Mouse (Mus musculus) 3134 (cell line): ENCODE measurements at regions not wholly inside any gene's neighbourhood (a gene's known extent, or its start where the extent isn't known, plus 50 kb on each side); places are given as distances from the start of the nearest gene placed in this dataset.

Experiments
- DNase-seq: peaks from one replicate; pipeline ENCODE4 v3.0.0-alpha.2; 2011; ENCODE audit warnings: low spot score; ENCODE audit not compliant: insufficient read length; ENCODE audit errors: extremely low read depth

GRCm38 (mm10) chr3:136993473-136993872 lies 323.5 kb downstream of the Ppp3ca start:
- no peak for DNase-seq

GRCm38 (mm10) chr3:136994361-136995083 lies 324.6 kb downstream of the Ppp3ca start:
- DNase-seq = no peak

GRCm38 (mm10) chr3:136995611-136996335 lies 325.8 kb downstream of the Ppp3ca start:
- DNase-seq = no peak

- DNase-seq = no peak
These were observed 326.5 kb downstream of the Ppp3ca start for GRCm38 (mm10) chr3:136996381-136996895.

GRCm38 (mm10) chr3:137011551-137011950 lies 329.3 kb upstream of the Emcn start:
- DNase-seq = no peak

- DNase-seq = no peak
These were observed 326.2 kb upstream of the Emcn start for GRCm38 (mm10) chr3:137014686-137015085.

DNA sequence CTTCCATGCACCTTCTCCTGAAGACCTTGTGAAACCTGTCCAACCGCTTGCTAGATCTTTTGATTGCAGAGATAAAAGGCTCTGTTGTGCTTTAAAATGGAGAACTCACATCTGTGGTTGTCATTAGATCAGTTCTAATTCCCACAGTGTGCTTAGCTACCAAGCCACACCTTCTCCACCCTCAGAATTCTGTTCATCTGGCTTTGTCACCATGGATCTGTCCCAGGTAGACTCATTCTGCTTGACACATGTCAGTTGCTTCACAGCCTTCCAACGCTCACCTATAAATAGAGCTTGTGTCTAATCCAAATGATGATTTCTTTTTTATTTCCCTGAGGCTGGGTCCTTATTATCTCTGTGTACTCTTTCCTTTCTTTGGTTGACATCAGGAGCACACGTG lies 325.7 kb upstream of the Emcn start:
- DNase-seq = no peak

DNA sequence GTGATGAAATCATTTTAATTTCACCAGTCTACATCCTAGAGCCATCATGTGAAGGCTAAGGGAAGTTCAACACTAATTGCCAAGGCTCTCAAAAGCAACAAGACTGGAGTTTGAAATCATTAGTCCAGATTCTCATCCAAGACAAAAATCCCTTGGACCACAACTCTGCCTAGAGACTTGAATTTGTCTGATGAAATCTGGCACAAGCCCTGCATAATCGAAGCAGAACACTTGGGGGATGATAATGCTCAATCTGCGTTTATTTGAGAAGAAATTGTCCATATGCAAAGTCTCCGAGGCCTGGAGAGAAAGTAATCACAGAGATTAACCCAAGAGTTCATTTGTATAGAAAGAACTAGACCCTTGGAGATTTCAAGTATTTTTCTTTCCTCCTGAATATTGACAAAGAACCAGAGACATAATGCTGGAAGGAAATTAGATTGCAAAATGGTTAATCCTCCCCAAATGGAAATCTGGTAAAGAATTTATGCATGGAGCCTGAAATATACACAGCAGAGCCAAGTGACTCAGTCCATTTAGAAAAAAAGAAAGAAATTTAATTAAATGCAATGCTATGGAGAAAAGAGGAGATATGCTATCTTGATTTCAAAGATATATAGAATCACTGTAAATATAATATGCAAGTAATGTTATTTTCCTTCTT lies 320.8 kb upstream of the Emcn start:
- no peak for DNase-seq

DNA sequence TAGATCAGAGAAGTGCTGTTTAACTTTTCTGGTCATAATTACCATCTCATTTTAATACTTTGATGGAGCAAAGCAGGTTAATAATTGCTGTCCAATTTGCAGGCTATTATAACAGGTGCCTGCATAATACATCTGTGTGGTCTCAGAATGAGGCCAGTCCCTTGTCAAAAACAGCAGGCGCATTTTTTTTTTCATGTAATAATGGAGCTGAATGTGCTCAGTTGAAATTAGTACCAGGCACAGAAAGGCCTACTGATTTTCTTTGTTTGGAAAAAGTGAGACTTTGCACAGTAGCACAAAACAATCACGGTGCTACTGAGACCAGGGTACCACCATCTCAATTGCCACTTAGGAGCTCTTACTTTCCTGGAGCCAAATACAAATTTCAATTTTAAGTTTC lies 311.3 kb upstream of the Emcn start:
- DNase-seq = no peak

DNA sequence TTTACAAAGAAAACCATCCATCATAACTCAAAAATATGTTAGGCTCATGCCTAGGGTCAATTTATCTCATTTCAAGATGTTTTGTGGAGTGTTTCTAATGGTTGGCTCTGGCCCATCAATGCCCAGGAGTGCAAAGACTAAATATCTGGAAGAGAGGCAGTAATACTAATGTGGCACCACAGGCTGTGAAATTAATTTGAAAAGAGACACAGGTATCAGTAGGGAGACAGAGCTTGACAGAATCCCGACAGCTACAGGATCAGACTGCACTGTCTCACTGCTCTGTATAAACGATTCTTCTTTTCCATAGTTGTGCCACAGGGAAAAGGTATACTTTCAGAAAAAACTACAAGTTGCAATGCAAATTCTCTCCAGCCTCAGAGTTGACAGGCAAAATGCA lies 308.1 kb upstream of the Emcn start:
- no peak for DNase-seq

DNA sequence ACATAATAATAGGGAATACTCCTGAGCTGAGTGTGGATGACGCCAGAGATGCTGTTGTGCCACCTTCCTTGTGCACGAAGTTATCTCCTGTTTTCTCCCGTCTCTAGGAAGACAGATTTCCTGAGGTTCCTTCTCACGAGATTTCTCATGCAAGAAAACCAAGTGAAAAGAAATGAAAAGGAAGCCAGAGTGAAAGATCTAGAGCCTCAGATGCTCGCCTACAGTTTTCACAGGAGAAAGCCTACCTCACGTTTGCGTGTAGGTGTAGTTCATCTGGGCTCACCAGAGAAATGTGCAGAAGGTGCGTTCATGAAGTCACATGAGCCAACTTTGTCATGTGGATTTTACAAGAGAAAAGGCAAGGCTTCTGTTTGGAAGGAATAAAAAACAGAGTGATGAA lies 301.2 kb upstream of the Emcn start:
- DNase-seq = no peak

DNA sequence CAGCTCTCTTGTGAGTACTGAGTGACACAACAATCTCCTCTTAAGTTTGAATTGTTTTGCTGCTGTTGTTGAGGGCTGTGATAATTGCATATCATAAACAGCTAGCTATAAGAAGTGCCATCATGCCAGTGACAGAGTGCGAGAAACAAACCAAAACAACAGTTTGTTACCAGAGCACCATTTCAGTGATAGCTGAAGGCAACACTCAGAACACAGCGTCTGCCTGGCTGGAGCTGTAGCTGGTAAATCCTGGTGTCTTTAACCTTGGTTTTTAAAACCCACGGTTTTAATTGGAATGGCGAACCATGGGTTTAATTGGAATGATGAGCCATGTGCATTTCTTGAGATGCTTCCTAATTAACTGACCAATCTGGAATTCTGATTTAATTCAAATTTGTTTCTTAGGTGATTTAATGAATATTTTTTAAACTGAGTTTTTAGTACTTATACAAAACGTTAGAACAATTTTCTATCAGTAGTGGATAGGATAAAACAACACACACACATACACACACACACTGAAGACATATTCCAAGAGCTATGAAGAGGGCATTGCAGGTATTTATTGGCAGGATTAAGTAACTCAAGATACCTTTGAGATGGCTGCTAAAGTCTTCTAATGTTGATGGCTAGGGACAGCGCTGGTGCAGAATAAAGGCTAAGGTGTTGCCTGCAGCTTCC lies 284.2 kb upstream of the Emcn start:
- DNase-seq = no peak

GRCm38 (mm10) chr3:137057225-137057910 lies 283.5 kb upstream of the Emcn start:
- DNase-seq = no peak

GRCm38 (mm10) chr3:137057911-137058260 lies 283.0 kb upstream of the Emcn start:
- DNase-seq = no peak

DNA sequence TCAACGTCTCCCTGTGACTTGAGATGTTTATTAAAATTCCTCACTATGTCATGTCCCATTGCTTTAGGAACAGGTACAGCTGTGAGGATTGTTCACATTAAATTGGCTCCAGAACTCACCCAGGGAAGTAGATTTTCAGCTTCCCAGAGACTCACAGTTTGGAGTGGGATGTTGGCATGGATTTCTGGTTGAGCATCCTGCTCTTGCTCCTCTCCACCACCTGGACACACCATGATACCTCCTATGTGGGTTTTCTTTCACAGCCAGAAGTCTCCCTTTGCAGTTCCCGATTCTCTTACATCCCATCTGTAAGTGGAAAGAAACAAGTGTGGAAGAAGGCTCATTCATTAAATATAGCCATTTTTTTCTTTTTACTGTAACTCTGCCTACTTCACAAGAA lies 278.8 kb upstream of the Emcn start:
- no peak for DNase-seq

DNA sequence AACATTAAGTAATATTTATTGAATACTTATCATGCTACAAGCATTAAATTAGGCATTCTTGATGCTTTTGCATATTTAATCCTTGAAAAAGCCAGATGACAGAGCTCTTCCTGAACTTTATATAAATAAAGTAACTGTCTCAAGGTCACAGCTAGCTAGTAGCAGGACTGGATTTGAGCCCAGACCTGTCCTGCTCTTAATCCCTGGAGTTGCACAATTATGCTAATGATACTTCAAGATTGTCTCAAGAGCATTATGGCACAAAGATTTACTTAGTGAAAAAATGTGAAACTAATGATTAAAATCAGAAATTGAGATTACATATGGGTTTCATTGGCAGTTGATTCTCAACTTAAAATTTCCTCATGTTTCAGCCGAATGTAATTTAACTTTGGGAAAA lies 273.5 kb upstream of the Emcn start:
- no peak for DNase-seq

DNA sequence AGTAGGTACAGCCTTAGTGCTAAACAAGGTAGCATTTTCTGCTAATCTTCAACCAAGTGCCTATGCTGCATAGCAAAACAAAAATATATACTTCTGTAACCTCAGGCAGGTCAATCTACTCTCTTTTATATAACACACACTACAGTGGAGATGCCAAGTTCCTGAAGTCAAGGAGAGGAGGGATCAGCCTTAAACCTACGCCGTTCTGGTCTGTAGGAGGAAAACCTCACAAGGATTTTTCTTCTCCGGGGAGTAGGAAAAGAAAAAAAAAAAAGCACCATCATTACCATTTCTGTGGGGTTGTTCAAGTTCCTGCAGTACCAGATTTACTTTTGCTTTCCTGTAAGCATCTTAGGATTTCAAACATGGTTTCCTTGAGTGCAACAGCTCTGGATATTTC lies 271.5 kb upstream of the Emcn start:
- no peak for DNase-seq

DNA sequence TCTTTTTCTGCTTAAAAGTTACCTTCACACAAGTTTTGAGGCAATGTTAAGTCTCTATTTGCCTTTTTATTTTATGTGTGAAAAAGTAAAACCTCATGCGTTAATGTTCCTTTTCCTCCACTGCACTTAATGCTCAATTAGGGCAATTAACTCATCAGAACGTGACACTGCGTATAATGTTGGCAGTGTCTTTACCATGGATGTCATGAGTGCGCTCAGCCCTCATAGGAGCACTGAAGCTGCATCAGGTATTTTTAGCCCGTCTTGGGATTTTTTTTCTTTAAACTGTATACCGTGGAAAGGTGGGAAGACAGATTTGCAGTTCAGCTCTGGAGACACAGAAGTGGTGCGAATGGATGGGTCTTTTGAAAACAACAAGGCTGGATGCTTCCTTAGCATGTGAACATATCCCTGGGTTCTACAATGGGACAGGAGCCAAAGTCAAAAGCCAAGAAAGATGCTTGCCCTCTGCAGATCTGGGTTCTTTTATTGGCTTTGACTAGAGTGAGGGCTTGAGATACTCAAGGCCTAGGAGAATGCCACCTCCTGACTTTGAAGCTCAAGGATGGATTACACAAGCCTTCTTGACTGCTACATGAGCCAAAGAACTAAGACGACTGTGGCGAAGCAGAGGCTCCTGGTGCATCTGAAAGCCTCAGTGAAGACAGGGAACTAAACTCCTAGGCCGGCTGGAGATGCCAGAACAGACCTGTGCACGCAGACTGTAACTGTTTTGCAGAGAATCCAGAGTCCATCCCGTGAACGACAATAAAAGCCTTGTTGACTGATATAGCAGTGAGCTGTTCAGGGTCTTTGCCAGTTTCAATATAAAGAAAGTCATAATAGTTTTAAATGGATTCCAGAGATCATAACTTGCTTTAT lies 262.9 kb upstream of the Emcn start:
- no peak for DNase-seq

- no peak for DNase-seq
These were observed 262.3 kb upstream of the Emcn start for GRCm38 (mm10) chr3:137078600-137078975.

DNA sequence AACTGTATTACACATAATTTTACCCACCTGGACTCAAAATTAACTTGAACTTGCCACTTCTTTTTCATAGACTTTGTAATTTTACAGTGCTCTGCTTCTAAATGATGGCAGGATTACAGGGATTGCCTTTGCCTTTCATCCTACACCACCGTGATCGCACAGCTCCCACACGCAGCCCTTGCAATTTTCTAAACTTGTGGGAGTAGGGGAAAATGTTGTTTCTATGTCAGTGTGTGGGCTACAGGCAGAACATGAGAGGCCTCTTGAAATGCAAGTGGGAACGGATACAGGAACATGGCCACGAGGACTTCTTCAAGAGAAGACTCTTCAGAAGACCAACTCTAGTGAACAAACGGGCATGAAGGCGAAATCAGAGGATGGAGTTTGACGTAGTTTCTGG lies 254.0 kb upstream of the Emcn start:
- no peak for DNase-seq
